Mouse (Mus musculus) v-Abl transformed pro-B cells (cell line): ENCODE results near the gene Bdkrb2.

Experiments used
- in situ Hi-C, 2 experiments: fragments of 400-800 bp; cut with MboI; formaldehyde crosslinking; loops; one replicate each; pipeline ENCODE4 v1.15.1; 2025; ENCODE audit not compliant: unreplicated experiment in 2 of 2

The Bdkrb2 gene

DNA sequence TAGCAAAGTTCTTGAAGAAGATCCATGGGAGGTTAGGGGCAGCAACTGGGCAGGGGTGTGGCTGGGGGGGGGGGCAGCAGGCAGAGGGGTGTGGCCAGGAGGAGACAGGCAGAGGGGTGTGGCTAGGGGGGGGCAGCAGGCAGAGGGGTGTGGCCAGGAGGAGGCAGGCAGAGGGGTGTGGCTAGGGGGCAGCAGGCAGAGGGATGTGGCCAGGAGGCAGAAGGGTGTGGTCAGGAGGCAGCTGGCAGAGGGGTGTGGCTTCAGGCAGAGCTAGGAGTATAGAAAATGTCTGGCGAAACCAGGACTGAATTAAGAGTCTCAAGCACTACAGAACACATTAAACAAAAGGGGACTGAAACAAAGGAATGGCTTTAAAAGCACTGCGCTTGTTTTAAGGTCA lies 20.5 kb downstream of the Bdkrb2 start:
- in situ Hi-C loops = loop anchor here (5.0 kb wide), 1 partner anchor 86 kb away; no protein-coding TSS in a partner anchor

DNA sequence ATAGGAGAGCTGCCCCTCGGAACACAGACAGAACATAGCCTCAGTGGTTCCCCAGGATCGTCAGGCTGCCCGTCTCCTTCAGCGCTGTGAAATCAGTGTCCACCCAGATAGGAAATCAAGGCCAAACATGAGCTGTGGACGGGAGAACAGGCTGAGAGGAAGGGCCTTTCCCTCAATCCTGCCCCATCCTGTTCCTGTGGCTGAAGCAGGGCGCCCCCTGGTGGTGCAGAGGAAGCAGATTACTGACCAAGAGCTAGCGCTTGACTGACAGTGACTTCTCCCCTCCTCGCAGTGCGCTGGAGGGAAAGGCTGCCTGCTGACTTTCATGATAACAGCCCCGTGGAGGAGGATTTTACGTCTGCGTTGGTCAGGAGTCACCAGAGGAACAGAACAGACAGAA lies 21.8 kb downstream of the Bdkrb2 start:
- in situ Hi-C loops = loop anchor here (5.0 kb wide), 1 partner anchor 88 kb away; no protein-coding TSS in a partner anchor

DNA sequence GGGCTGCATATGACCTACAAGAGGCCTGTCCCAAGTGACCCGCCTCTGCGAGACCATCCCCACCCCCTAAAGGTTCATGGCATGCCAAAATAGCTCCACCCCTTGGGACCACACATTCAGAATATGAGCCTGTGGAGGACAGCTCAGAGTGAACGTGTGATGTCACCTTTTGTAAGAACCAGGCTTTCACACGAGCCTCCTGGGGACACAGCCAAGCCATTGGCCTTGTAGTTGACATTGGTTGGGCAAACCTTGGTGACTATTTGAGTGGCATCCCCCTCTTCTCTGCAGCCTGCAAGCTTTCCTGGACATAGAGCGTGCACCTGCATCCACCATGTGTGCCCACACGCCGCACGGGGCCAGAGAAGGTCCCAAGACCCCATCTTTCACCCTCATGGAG lies 24.5 kb downstream of the Bdkrb2 start:
- in situ Hi-C loops = no loop called here

DNA sequence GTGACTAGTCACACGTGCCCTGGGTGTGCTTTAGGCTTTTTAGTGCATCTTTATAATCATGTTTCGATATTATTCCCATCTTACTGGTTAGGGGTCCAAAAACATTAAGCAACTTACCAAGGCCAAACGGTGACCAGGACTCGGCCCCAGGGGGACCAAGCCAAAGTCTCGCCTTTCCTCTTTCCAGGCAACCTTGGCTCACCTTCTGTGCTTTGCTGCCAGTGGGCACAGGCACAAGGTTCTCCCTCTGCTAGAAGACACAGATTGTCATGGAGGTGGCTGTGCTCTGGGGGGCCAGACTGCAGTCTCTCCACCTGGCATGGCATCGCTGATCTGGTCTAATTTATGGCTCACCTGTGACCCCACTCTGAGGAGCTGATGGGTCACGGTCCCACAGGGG lies 27.8 kb downstream of the Bdkrb2 start:
- in situ Hi-C loops = no loop called here

DNA sequence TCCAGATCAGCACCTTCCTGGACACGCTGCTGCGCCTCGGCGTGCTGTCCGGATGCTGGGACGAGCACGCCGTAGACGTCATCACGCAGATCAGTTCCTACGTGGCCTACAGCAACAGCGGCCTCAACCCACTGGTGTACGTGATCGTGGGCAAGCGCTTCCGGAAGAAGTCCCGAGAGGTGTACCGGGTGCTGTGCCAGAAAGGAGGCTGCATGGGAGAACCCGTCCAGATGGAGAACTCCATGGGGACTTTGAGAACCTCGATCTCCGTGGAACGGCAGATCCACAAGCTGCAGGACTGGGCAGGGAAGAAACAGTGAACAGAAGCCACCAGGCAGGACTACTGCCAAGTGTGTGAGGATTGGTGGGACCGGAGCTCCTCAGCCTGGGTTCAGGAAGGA lies 29.3 kb downstream of the Bdkrb2 start:
- in situ Hi-C loops = no loop called here

DNA sequence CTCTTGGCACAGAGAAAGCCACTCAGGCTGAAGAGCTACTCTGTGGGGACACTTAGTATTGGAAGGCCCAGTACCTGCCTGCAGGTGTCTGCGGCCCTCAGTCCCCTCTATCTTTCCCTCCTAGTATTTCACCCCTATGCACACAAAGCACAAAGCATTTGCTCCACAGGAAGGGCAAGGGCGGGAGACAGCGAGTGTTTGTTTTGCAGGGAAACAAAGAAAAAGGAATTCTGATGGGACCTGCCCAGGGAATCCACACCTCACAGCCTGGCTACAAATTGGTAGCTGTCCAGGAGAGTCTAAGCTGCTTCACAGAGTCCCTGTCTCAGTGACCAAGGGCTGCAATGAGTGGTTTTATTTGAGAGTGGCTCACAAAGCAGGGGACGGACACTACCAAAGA lies 30.4 kb downstream of the Bdkrb2 start:
- in situ Hi-C loops = no loop called here

DNA sequence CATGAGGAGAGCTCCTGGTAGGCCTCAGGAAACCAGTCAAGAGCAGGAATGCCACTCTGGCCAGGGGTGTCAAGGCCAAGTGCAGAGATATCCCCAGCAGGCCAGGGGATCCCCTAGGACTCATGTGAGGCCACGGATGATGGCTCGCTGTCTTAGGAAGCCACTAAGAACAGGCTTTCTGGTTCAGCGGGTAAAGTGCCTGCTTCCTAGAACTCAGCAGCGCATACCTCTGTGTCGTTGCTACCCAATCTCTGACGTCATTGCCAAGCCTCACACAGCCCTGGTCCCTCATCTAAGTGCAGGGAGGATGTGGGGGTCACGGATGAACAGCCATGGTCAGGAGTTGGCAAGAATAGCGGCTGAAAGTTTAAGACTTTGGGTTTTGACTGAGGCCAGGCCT lies 34.1 kb downstream of the Bdkrb2 start:
- in situ Hi-C loops = no loop called here

DNA sequence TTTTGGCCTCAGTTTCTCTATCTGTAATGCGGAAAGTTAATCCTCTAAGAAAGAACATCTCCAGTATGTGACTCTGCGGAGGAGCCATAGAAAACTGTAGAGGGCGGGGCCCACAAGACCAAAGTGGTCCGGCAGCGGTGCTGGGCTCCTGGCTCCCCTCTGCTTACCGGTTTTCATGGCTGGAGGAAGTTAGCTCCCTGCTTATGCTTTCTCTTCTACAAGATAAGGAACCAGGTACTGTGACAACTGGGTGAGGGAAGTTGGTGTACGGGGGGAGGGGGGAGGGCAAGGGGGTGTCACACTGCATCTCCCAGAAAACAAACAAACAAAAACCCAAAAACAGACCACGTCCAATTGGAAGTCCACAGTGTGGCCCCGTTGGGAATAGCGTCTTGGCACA lies 35.5 kb downstream of the Bdkrb2 start:
- in situ Hi-C loops = no loop called here

DNA sequence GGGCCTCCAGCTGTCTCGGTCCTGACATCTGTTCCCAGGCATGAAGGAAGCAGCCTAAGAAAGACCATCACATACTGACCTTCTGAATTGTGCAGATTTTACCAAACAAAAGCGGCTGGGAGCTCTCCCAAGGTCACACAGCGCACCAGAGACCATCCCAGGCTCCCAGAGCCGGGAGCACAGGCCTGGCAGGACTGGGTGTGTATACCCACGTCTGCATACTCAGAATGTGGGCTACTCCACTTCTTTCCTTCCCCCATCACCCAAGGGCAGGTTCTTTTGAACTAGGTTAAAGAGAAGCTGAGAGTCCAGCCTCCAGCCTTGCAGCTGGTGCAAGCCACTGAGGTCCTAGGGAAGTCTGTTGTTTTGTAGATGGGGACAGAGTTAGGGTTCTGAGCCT lies 36.1 kb downstream of the Bdkrb2 start:
- in situ Hi-C loops = no loop called here

DNA sequence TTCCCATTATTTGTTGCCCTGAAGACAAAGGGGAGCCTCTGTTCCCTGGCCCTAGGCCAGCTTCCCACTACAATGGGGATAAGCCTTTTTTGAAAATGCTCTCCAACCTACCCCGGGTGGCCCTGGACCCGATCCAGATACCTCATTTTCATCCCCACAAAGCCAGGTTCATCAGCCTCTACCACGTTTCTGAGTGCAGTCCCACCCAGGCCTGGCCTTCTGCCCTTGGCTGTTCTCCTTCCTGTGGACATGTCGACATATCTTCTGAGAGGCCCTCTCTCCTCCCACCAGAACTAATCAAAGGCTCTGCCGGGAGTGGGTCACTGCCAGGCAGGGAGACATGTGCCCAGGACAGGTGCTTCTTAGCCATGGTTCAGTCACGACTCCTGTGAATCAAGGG lies 38.6 kb downstream of the Bdkrb2 start:
- in situ Hi-C loops = loop anchor here in 1 of 2 experiments (25.0 kb wide), 1 partner anchor 564 kb away; the partner anchor contains the start of gene Glrx5

DNA sequence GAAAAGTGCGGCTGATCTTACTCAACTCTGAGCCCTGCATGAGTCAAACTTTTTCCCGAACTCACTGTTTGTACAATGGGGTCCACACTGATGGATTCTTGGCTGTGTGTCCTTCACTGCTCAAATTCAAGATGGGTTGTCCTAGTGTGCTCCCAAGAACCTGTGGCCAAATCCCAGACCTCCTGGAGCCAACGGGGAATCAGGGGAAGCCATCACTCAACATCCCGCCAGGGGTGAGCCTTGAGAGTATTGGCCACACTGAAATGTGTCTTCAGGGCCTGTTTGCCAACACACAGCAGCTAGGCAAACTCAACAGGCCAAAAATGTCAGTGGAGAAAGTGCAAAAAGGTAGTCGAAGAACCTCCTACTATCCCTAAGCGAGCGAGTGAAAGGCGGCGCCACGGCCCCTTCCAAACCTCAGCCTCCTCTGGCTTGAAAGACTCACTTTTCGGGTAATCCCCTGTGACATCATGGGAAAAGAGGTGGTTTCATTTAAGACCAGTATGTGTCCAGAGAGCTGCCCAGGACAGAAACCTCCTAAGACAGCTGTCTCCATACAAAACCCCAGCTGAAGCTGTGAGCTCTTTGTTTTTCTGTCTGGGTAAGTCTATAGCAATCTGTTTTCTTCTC lies 39.7 kb downstream of the Bdkrb2 start, which contains the start of gene Bdkrb1:
Gene Bdkrb1 (plus strand): TSS at position 505 of the 630 bp plus-strand sequence.
- in situ Hi-C loops = loop anchor here in 1 of 2 experiments (25.0 kb wide), 1 partner anchor 565 kb away; the partner anchor contains the start of gene Glrx5

DNA sequence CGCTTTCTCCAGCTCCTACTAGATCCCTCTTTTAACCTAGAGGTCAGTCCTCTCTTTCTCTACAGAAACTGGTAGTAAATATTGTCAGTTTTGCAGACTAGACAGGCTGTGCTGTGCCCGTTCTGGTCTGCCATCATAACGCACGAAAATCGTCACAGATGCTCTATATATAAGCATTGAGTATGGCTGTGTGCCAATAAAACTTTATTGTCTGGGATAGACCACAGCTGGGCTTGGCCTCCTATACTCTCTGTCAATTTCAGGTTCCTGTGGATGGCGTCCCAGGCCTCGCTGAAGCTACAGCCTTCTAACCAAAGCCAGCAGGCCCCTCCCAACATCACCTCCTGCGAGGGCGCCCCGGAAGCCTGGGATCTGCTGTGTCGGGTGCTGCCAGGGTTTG lies 40.9 kb downstream of the Bdkrb2 start:
- in situ Hi-C loops = loop anchor here in 1 of 2 experiments (25.0 kb wide), 1 partner anchor 567 kb away; the partner anchor contains the start of gene Glrx5

DNA sequence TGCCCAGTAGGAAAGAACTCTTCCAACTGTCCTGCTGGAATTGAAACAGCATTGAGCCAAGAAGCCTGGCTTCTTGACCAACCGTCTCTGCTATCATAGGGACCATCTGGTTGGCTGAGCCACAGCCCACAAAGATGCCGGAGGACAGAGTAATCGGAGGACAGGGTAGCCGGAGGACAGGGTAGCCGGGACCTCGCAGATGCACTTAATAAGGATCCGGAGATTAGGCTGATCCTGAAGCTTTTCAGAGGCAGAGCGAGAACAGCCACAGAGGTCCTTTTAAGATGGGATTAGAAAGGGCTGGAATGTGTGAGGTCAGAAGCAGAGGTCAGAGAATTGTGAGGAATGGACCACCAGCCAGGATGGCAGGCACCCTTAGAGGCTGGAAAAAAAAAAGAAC lies 42.2 kb downstream of the Bdkrb2 start:
- in situ Hi-C loops = loop anchor here in 1 of 2 experiments (25.0 kb wide), 1 partner anchor 568 kb away; the partner anchor contains the start of gene Glrx5

DNA sequence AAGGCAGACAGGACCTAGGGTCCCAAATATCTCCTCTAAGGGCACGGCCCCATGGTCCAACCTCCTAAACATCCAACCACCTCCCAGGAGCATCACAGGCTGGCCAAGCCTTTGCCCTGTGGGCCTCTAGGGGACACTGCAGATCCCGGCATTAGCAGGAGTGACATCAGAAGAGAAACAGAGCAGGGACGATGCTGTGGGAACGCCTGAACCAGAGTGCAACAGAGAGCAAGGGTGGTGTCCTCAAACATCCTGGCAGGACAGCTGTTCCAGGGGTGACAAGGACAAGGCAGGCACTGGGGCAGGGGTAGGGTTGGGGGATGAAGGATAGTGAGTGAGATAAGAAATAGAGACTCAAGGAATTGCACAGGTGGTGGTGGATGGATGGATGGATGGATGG lies 43.9 kb downstream of the Bdkrb2 start:
- in situ Hi-C loops = loop anchor here in 1 of 2 experiments (25.0 kb wide), 1 partner anchor 570 kb away; the partner anchor contains the start of gene Glrx5

DNA sequence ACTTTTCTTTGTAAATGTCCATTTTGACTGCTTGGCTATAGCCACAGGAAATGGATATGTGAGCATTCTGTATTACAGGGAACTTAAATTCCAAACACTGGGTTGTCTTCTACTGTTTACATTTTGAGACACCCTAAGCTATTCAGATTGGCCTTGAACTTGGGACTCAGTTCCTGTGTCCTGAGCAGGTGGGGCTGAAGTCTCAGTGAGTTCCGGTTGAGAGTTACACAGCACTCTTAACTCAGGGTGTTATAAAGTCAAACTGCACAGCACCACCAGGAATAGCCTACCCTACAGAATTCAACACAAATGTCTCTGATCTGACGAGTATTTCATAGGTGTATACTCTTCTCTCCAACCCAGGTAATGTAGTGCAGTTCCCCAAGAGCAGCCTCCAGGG lies 48.0 kb downstream of the Bdkrb2 start:
- in situ Hi-C loops = loop anchor here (5.0 to 25.0 kb wide), 3 partner anchors 114 to 574 kb away; partner anchors contain the start of gene Glrx5 (in 1 of the 2)

DNA sequence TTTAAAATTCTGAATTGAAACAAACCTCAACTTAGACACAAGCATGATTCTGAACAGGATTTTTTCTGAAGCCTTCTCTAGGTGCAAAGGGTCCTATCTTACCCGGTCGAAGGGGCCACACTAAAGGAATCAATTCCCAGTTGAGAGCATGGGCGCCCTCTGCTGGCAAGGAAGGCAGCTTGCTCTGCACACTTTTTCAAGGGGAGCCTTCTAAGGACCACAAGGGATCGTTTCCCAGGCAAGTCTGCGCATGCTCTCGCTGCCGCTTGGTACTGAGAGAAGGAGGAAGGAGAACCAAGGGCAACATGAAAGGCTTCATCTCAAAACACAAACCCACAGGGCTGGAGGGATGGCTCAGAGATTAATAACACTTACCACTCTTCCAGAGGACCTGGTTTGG lies 48.7 kb downstream of the Bdkrb2 start:
- in situ Hi-C loops = loop anchor here (5.0 to 25.0 kb wide), 3 partner anchors 114 to 574 kb away; partner anchors contain the start of gene Glrx5 (in 1 of the 2)

DNA sequence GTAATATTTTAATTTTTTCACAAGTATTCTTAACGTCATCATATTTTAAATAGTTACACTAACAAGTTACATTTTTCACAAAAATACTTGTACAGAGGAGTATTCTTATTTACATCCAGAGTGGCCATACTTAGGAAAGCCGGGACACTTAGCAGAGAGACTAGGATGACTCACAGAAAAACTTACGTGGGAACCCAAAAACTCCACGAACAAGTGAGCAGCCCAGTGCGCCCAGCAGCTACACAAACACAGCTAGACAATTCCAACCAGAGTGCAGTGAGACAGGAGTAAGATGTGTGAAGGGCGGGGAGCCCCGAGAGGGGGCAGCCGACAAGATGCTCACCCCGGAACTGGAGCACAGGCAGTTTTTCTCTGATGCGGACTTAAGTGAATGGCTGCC lies 50.5 kb downstream of the Bdkrb2 start:
- in situ Hi-C loops = loop anchor here (5.0 to 25.0 kb wide), 3 partner anchors 116 to 576 kb away; partner anchors contain the start of gene Glrx5 (in 1 of the 2)

DNA sequence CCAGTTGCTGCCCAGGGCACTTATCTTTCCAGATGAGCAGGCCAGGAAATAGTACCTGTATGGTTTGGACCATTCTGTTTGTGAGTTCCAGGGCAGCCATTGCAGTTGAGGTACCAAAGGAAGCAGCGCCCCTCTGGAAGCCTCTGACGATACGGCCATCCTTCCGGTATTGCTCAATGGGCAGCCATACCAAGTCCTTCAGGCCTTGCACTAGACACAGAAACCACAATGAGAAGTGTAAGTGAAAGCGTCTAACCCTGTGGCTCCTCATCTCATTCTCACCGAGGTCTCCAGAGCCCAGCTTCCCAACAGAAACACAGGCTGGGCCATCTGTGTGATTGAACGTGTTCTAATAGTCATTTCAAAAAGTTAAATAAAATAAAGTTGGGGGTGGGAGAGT lies 59.0 kb downstream of the Bdkrb2 start:
- in situ Hi-C loops = loop anchor here in 1 of 2 experiments (25.0 kb wide), 1 partner anchor 585 kb away; the partner anchor contains the start of gene Glrx5

DNA sequence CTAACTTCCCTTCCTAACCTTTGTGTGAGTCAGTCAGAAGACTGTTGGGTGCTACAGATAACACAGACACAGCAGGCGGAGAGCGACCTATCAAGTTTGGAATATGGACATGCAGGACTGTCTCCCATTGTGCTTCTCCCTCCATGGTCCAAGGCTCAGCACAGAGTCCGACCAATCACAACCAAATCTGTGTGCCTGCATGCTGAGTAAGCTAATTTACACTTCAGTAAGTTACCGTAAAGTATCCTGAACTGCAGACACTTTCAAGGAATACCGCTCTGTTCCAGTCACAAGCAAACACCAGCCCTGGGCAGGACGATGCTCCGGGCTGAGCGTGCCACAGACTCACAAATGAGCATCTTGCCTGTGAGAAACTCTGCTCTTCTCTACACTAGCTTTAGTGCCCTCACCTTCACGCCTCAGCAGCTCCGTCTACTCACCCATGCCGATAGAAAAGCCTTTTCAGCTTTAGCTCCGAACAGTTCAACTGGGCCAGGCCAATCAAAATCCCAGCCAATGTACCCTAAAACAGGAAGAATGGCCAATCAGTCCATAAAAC lies 60.0 kb downstream of the Bdkrb2 start:
- in situ Hi-C loops = loop anchor here in 1 of 2 experiments (25.0 kb wide), 1 partner anchor 586 kb away; the partner anchor contains the start of gene Glrx5

DNA sequence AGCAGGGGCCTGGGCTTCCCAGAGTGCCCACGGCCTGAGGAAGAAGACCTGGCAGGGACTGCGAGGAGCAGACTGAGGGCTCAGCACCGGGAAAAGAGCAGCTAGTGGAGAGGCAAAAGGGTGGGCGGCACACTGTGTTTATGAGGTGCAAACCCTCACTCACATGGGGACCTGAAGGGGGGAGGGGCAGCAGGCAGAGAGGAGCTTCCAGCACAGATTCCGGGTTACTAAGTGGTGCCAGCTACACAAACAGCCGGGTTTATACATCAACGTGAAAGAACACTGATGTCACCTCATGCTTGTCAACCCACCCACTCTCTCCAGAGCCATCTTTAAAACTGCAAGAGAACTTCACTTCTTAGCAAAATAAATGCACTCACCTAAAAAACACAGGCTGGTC lies 62.8 kb downstream of the Bdkrb2 start:
- in situ Hi-C loops = no loop called here

DNA sequence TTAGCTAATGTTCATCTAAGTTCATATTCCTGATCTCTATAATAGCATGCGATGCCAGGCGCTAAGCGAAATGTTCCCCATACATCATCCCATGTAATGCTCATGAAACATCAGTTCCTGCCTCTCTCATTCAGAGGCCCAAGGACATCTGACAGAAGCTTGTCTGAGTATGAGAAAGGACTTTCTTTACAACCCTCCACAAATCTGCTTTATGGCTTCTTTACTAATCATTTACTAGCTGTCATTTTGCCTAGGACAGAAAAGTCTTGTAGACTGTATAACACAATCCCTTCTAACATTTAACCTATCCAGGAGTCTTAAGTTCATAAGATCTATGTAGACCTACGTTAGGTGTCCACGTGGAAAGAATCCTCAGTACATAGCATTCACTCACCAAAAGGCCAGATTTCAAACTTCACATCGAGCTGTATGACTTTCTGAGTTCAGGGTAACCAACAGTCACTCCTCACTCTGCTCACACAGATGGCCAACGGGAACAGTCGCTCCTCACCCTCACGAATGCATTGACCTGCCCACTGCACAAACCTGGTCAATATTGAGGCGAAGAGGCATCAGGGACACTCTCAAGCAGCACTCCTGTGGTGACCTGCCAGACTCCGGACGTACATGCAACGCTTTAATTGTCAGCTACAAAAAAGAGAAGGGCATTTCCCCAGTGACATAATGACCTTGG lies 71.5 kb downstream of the Bdkrb2 start:
- in situ Hi-C loops = no loop called here
